Mouse (Mus musculus) bone marrow macrophage, adult 2 months (primary cell): ENCODE results near the gene Fancc.

Source experiments
- CTCF ChIP-seq: IDR thresholded peaks from 2 replicates; pipeline ENCODE4 v1.5.1; 2012; ENCODE audit warnings: low read depth, mild to moderate bottlenecking, low read length, moderate library complexity
- POLR2A ChIP-seq: IDR thresholded peaks from 2 replicates; pipeline ENCODE4 v1.6.1; 2012; ENCODE audit warnings: mild to moderate bottlenecking, low read depth, low read length, borderline replicate concordance

- TF ChIP-seq POLR2A (no peak), CTCF (no peak)
Measured at GRCm38 (mm10) chr13:63247041-63247440, 250.0 kb downstream of the Fancc start.
